Mouse (Mus musculus) megakaryocyte, adult 5-6 weeks (primary cell): ENCODE data around the gene Pop5. TPM values are rescaled to one million over a fixed set of nuclear protein-coding genes. Genes with fewer than 3 reads are reported as not detected.

Experiments
- ATAC-seq: 2 replicates; pipeline ENCODE4 v1.8.0; 2016; ENCODE audit warnings: mild to moderate bottlenecking, inconsistent platforms; ENCODE audit not compliant: poor library complexity, severe bottlenecking
- total RNA-seq, 2 experiments: library from RNA; stranded (forward) in 1 of 2; stranded (reverse) in 1 of 2; fragments of 153-499, 151-499 nt in 1 of 2; fragments of 221-1000, 200-1000 nt in 1 of 2; gene quantifications; 2 replicates each; pipeline versions ENCODE4 v1.2.3 to v1.2.4; 2015 to 2017

Pop5 gene
- total RNA-seq (2015) (61.7 and 74.6 TPM in 2 replicates), total RNA-seq (2017) (30.9 and 81.2 TPM in 2 replicates)

- ATAC-seq, result peak; percentile 78
These were observed at the start of gene Pop5 for GRCm38 (mm10) chr5:115235786-115236263. TSS of gene Pop5 (plus strand) at chr5:115235836.

GRCm38 (mm10) chr5:115186371-115187073, 49.1 kb upstream of the Pop5 start:
- no peak for ATAC-seq

GRCm38 (mm10) chr5:115187188-115188131, 48.2 kb upstream of the Pop5 start:
- ATAC-seq, result peak; percentile 84

- peak; percentile 51; the same call in 1 of the 2 replicates for ATAC-seq
These were observed 46.8 kb upstream of the Pop5 start for GRCm38 (mm10) chr5:115188824-115189223.

- ATAC-seq, result no peak
These were observed 45.6 kb upstream of the Pop5 start for GRCm38 (mm10) chr5:115190081-115190480.

GRCm38 (mm10) chr5:115191880-115192827, 43.5 kb upstream of the Pop5 start:
- ATAC-seq, result no peak

GRCm38 (mm10) chr5:115192828-115193195, 42.8 kb upstream of the Pop5 start:
- no peak for ATAC-seq

- ATAC-seq, result peak; percentile 53
These were observed 42.4 kb upstream of the Pop5 start for GRCm38 (mm10) chr5:115193226-115193625.

- ATAC-seq, result peak; percentile 47
These were observed 41.7 kb upstream of the Pop5 start, which contains the start of gene Cabp1 for GRCm38 (mm10) chr5:115193669-115194625. TSS of gene Cabp1 (minus strand) at chr5:115194381.

GRCm38 (mm10) chr5:115194626-115195221, 40.9 kb upstream of the Pop5 start:
- ATAC-seq, result no peak

- no peak for ATAC-seq
These were observed 31.7 kb upstream of the Pop5 start for GRCm38 (mm10) chr5:115203735-115204561.

- no peak for ATAC-seq
These were observed 30.9 kb upstream of the Pop5 start for GRCm38 (mm10) chr5:115204562-115205311.

- no peak for ATAC-seq
These were observed 28.4 kb upstream of the Pop5 start for GRCm38 (mm10) chr5:115207244-115207643.

GRCm38 (mm10) chr5:115207892-115208291, 27.7 kb upstream of the Pop5 start:
- ATAC-seq, result no peak

GRCm38 (mm10) chr5:115208601-115209000, 27.0 kb upstream of the Pop5 start:
- no peak for ATAC-seq

- ATAC-seq, result no peak
These were observed 25.3 kb upstream of the Pop5 start for GRCm38 (mm10) chr5:115210380-115210779.

- no peak for ATAC-seq
These were observed 23.2 kb upstream of the Pop5 start for GRCm38 (mm10) chr5:115212451-115212850.
